Mouse (Mus musculus): ENCODE measurements around the gene Inpp5a.

Inpp5a gene

GRCm38 (mm10) chr7:139479626-139480025, 90.7 kb downstream of the Inpp5a start:
- DNase-seq: no peak

- peak; percentile 70 to 73 for DNase-seq
Observed at GRCm38 (mm10) chr7:139484206-139484955, 95.5 kb downstream of the Inpp5a start.

- DNase-seq: peak; percentile 58
Observed at GRCm38 (mm10) chr7:139489721-139490211, 100.9 kb downstream of the Inpp5a start.

GRCm38 (mm10) chr7:139492351-139492750, 103.4 kb downstream of the Inpp5a start:
- no peak for DNase-seq

- no peak for DNase-seq
Observed at GRCm38 (mm10) chr7:139492946-139493345, 104.0 kb downstream of the Inpp5a start.

GRCm38 (mm10) chr7:139495791-139496190, 106.9 kb downstream of the Inpp5a start:
- DNase-seq: no peak

GRCm38 (mm10) chr7:139498038-139498625, 109.2 kb downstream of the Inpp5a start:
- DNase-seq: no peak

- DNase-seq: no peak
Observed at GRCm38 (mm10) chr7:139504064-139504463, 115.2 kb downstream of the Inpp5a start.

- DNase-seq: no peak
Observed at GRCm38 (mm10) chr7:139506677-139507412, 117.9 kb downstream of the Inpp5a start.

- no peak for DNase-seq
Observed at GRCm38 (mm10) chr7:139508938-139509337, 120.0 kb downstream of the Inpp5a start.

GRCm38 (mm10) chr7:139515959-139516660, 127.2 kb downstream of the Inpp5a start:
- no peak for DNase-seq

- no peak for DNase-seq
Observed at GRCm38 (mm10) chr7:139516661-139517016, 127.7 kb downstream of the Inpp5a start.

- DNase-seq: no peak
Observed at GRCm38 (mm10) chr7:139518352-139518751, 129.4 kb downstream of the Inpp5a start.

GRCm38 (mm10) chr7:139528309-139529076, 139.6 kb downstream of the Inpp5a start:
- peak in 1 of 2 experiments; percentile 16 for DNase-seq

GRCm38 (mm10) chr7:139529208-139529607, 140.3 kb downstream of the Inpp5a start:
- DNase-seq: no peak

GRCm38 (mm10) chr7:139530591-139531427, 141.9 kb downstream of the Inpp5a start:
- DNase-seq: no peak

- no peak for DNase-seq
Observed at GRCm38 (mm10) chr7:139531428-139531801, 142.5 kb downstream of the Inpp5a start.

GRCm38 (mm10) chr7:139536331-139536730, 147.4 kb downstream of the Inpp5a start:
- peak; percentile 46 to 57 for DNase-seq

GRCm38 (mm10) chr7:139536831-139537230, 147.9 kb downstream of the Inpp5a start:
- DNase-seq: no peak

- no peak for DNase-seq
Observed at GRCm38 (mm10) chr7:139537831-139538230, 148.9 kb downstream of the Inpp5a start.

- peak in 1 of 2 experiments; percentile 34 for DNase-seq
Observed at GRCm38 (mm10) chr7:139538541-139538940, 149.6 kb downstream of the Inpp5a start.
